13 mouse cellular contexts compared by ENCODE assay signal in the genomic region with DNA sequence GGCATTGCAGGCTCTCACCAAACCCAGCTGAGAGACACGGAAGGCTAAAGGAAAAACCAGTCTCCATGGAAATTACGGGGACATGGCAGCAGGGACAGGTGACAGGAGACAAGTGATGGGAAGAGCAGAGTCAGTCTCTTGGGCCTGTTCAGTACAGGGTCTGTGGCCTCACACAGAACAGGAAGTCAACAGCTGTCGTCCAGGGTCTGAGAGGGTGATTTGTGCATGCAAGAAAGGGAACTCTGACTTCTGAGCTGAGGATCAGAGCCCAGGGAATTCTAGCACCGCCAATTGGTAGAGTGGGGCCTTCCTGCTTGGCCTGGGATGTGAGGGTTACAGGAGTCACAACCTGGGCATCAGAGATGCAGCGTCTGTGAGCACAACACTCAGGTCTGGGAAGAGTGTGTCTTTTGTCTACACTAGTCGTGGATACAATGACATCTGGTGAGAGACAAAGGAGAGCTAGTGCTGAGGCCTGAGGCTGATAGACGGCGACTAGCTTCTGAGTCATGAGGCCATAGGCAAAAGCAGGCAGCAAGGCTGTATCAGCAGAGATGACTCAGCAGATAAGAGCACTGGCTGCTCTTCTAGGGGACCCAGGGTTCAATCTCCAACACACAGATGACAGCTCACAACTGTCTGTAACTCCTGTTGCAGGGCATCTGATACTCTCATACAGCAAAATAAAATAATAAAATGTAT. TPM values are rescaled to one million over a fixed set of nuclear protein-coding genes. Genes with fewer than 3 reads are reported as not detected.
DNase-seq lines count a peak whose midpoint lies in the region; ATAC-seq and TF ChIP-seq lines count a peak whose summit lies in the region.
"Had no signal": no experiment of that assay in that cellular context is flagged by ENCODE, and none has a peak within 500 bp of the region (broad histone marks: within the 10 kb centered on the region; RNA-seq: fewer than 3 reads in every experiment).

No protein-coding gene starts in this region.

- H3K36me3 ChIP-seq in CH12.LX (replicated peaks in 1 of 2; ENCODE audit: control insufficient read depth in 1 of 2, insufficient read depth in 1 of 2, low read length in 1 of 2) (peaks cover 44 to 87% of the 10 kb centered on the region in 2 experiments), G1E (replicated peaks) (peaks cover 86% of the 10 kb centered on the region)
- peaks cover 42% of the 10 kb centered on the region for H3K36me3 ChIP-seq in liver, embryonic 15.5 days (replicated peaks)
- peaks cover 61% of the 10 kb centered on the region for H3K36me3 ChIP-seq in kidney, embryonic 15.5 days
- H3K36me3 ChIP-seq in kidney, embryonic 14.5 days (ENCODE audit: control insufficient read depth, insufficient read depth, low read length) = peaks cover 37% of the 10 kb centered on the region

- no peak overlapping the region for H3K9ac ChIP-seq in CH12.LX (ENCODE audit: insufficient read depth, low read depth)
- no peak overlapping the region for H3K9ac ChIP-seq in liver, embryonic 15.5 days
- no peak overlapping the region for H3K9ac ChIP-seq in kidney, embryonic 15.5 days
- no peak overlapping the region for H3K9ac ChIP-seq in kidney, embryonic 14.5 days (ENCODE audit: low read depth, low read length)
- H3K9ac ChIP-seq: forebrain, embryonic 13.5 days had no signal

- H3K9me3 ChIP-seq in CH12.LX (replicated peaks; ENCODE audit: low read length) (no peaks in the 10 kb centered on the region), G1E (replicated peaks) (no peaks in the 10 kb centered on the region)
- no peaks in the 10 kb centered on the region for H3K9me3 ChIP-seq in liver, embryonic 15.5 days (replicated peaks)
- H3K9me3 ChIP-seq in kidney, embryonic 15.5 days (replicated peaks) = no peaks in the 10 kb centered on the region
- H3K9me3 ChIP-seq in kidney, embryonic 14.5 days (ENCODE audit: control insufficient read depth, low read length) = no peaks in the 10 kb centered on the region
- H3K9me3 ChIP-seq: forebrain, embryonic 13.5 days had no signal

- no peak overlapping the region for H3K4me2 ChIP-seq in CH12.LX (ENCODE audit: insufficient read depth, low read depth, poor library complexity, severe bottlenecking)
- H3K4me2 ChIP-seq in liver, embryonic 15.5 days = peak overlapping the region; percentile 1; the same call in 1 of the 2 replicates
- H3K4me2 ChIP-seq in kidney, embryonic 15.5 days = no peak overlapping the region
- no peak overlapping the region for H3K4me2 ChIP-seq in kidney, embryonic 14.5 days (replicated peaks; ENCODE audit: low read depth, low read length)
- H3K4me2 ChIP-seq: forebrain, embryonic 13.5 days had no signal

- dilution Hi-C loops in CH12.LX (cut with MboI; ENCODE audit: extremely low pct_ligation_motif_present, extremely low pct_unique_long_range_greater_than_20kb, low sequenced_read_pairs) = no loop called here

- TF ChIP-seq EP300 in CH12.LX (IDR thresholded peaks at IDR 0.05; ENCODE audit: low read length) = no peak

- H3K27ac ChIP-seq in CH12.LX (ENCODE audit: insufficient read depth, low read depth) = peak overlapping the region; percentile 57
- peak overlapping the region; percentile 64 for H3K27ac ChIP-seq in liver, embryonic 15.5 days (replicated peaks)
- H3K27ac ChIP-seq in kidney, embryonic 15.5 days = no peak overlapping the region
- H3K27ac ChIP-seq in kidney, embryonic 14.5 days (ENCODE audit: low read depth, low read length) = no peak overlapping the region
- H3K27ac ChIP-seq: forebrain, embryonic 13.5 days; hindbrain, postnatal 0 days; layer of hippocampus, adult 2 months had no signal

- no peak for TF ChIP-seq POLR2A in CH12.LX (IDR thresholded peaks at IDR 0.05; ENCODE audit: low read depth, low read length)

- ATAC-seq in G1E (ENCODE audit: extremely low read depth, insufficient number of reproducible peaks, low FRiP score, poor library complexity, severe bottlenecking) = peak; percentile 91
- ATAC-seq in liver, embryonic 15.5 days (ENCODE audit: insufficient read depth) = peak; percentile 72
- ATAC-seq in kidney, embryonic 15.5 days (replicated peaks; ENCODE audit: low FRiP score) = no peak
- ATAC-seq in kidney, embryonic 14.5 days (ENCODE audit: low FRiP score, low TSS enrichment) = no peak
- ATAC-seq: forebrain, embryonic 13.5 days; hindbrain, postnatal 0 days had no signal

- TF ChIP-seq RAD21 in CH12.LX (IDR thresholded peaks at IDR 0.05; ENCODE audit: low read depth, low read length) = no peak

- DNase-seq in CH12.LX (ENCODE audit: extremely low read depth) (peak; percentile 45), G1E (ENCODE audit: low spot score) (peak; percentile 54)
- DNase-seq in c-Kit-positive CD71-positive TER-119-positive erythroid progenitor cells, embryonic 14.5 days (ENCODE audit: low spot score) = peak; percentile 57
- no peak for DNase-seq in spleen, adult 18-20 months
- DNase-seq: lung, postnatal 14 days; thymus, adult 18-20 months had no signal

- in situ Hi-C loops in CH12.LX (cut with MboI; ENCODE audit: low pct_ligation_motif_present, low pct_unique_long_range_greater_than_20kb, low sequenced_read_pairs) = no loop called here

- H3K4me3 ChIP-seq in CH12.LX (replicated peaks in 1 of 3; ENCODE audit: low read depth in 2 of 3, low read length in 2 of 3, poor library complexity in 1 of 3) = no peak overlapping the region
- peak overlapping the region; percentile 1; the same call in 1 of the 2 replicates for H3K4me3 ChIP-seq in G1E (ENCODE audit: low read depth, low read length)
- no peak overlapping the region for H3K4me3 ChIP-seq in liver, embryonic 15.5 days (replicated peaks)
- no peak overlapping the region for H3K4me3 ChIP-seq in kidney, embryonic 15.5 days (replicated peaks)
- H3K4me3 ChIP-seq in kidney, embryonic 14.5 days (ENCODE audit: low read length) = no peak overlapping the region
- H3K4me3 ChIP-seq: forebrain, embryonic 13.5 days; layer of hippocampus, adult 2 months had no signal

- 28% methylated on average over 8 of the region's 8 CpGs for whole genome bisulfite sequencing in liver, embryonic 15.5 days (ENCODE audit: insufficient replicate concordance)
- 51% methylated on average over 8 of the region's 8 CpGs for WGBS in kidney, embryonic 15.5 days
- 48% methylated on average over 8 of the region's 8 CpGs for WGBS in kidney, embryonic 14.5 days

- H3K79me2 ChIP-seq in CH12.LX (replicated peaks; ENCODE audit: control insufficient read depth, extremely low read depth, insufficient read depth, poor library complexity, severe bottlenecking) = no peaks in the 10 kb centered on the region

- H3K27me3 ChIP-seq in CH12.LX (replicated peaks) = no peaks in the 10 kb centered on the region
- H3K27me3 ChIP-seq in G1E (ENCODE audit: insufficient read depth, low read length) = no peaks in the 10 kb centered on the region
- no peaks in the 10 kb centered on the region for H3K27me3 ChIP-seq in liver, embryonic 15.5 days
- no peaks in the 10 kb centered on the region for H3K27me3 ChIP-seq in kidney, embryonic 15.5 days
- H3K27me3 ChIP-seq in kidney, embryonic 14.5 days (ENCODE audit: control insufficient read depth, insufficient read depth, low read length) = no peaks in the 10 kb centered on the region
- H3K27me3 ChIP-seq: forebrain, embryonic 13.5 days had no signal

- H3K4me1 ChIP-seq in CH12.LX (ENCODE audit: control insufficient read depth in 1 of 2, insufficient read depth in 2 of 2) (peaks cover 5 to 28% of the 10 kb centered on the region in 2 experiments), G1E (ENCODE audit: insufficient read depth, low read depth, low read length) (peaks cover 61% of the 10 kb centered on the region)
- H3K4me1 ChIP-seq in liver, embryonic 15.5 days (replicated peaks) = peaks cover 32% of the 10 kb centered on the region
- no peaks in the 10 kb centered on the region for H3K4me1 ChIP-seq in kidney, embryonic 15.5 days
- 0 out of 2 replicates have a peak, but pooled peaks cover under 1% of the 10 kb centered on the region for H3K4me1 ChIP-seq in kidney, embryonic 14.5 days (ENCODE audit: control insufficient read depth, insufficient read depth, low read length)
- H3K4me1 ChIP-seq: forebrain, embryonic 13.5 days had no signal

- no peak for TF ChIP-seq CTCF in CH12.LX (conservative IDR thresholded peaks at IDR 0.05 in 1 of 2, IDR thresholded peaks at IDR 0.05 in 1 of 2; ENCODE audit: low read depth in 2 of 2, low read length in 2 of 2)
- TF ChIP-seq CTCF in G1E (IDR thresholded peaks at IDR 0.05; ENCODE audit: low read depth, low read length) = no peak

TF ChIP-seq in CH12.LX, 34 proteins besides CTCF, POLR2A, EP300 and RAD21:
- TF ChIP-seq MAFK (IDR thresholded peaks at IDR 0.05; ENCODE audit: insufficient replicate concordance, low read length) (peak; percentile 78), ZNF384 (IDR thresholded peaks at IDR 0.05; ENCODE audit: low read depth, low read length) (no peak)

RNA-seq across cellular contexts. Expression of a gene that starts 21.7 kb away (rescaled TPM):
- total RNA-seq in CH12.LX (2012; rRNA removed) (not detected in 2 replicates), CH12.LX (2014; rRNA removed) (not detected in 2 replicates), G1E (2014; fragmentation: Nextera tagmentation) (not detected in 2 replicates), G1E (2017) (not detected in 2 replicates)
- polyA plus RNA-seq in CH12.LX (2012; ENCODE audit: insufficient read length, low read depth) (0.10 TPM in 1 of 2 replicates, not detected in the other), G1E (2012) (not detected in 2 replicates)
- 0.79 and 1.2 TPM in 2 replicates for polyA plus RNA-seq in liver, embryonic 15.5 days (2015; fragmentation: Nextera tagmentation; extraction: Ambion mirVana)
- 0.88 and 1.1 TPM in 2 replicates for polyA plus RNA-seq in kidney, embryonic 15.5 days (2015; fragmentation: Nextera tagmentation; extraction: Ambion mirVana)
- 0.46 and 0.53 TPM in 2 replicates for polyA plus RNA-seq in kidney, embryonic 14.5 days (2014; fragmentation: Nextera tagmentation; extraction: Ambion mirVana)
- total RNA-seq: hindbrain, postnatal 0 days; left cerebral cortex, postnatal 36 days had no signal
- polyA plus RNA-seq: forebrain, embryonic 13.5 days had no signal

RNA-seq across cellular contexts. Expression of a gene that starts 55.5 kb away (rescaled TPM):
- total RNA-seq in CH12.LX (2012; rRNA removed) (53.7 and 55.5 TPM in 2 replicates), CH12.LX (2014; rRNA removed) (70.5 and 75.2 TPM in 2 replicates), G1E (2014; fragmentation: Nextera tagmentation) (152 and 153 TPM in 2 replicates), G1E (2017) (126 and 135 TPM in 2 replicates)
- polyA plus RNA-seq in CH12.LX (2012; ENCODE audit: insufficient read length, low read depth) (87.0 and 89.8 TPM in 2 replicates), G1E (2012) (44.0 and 49.1 TPM in 2 replicates)
- polyA plus RNA-seq in liver, embryonic 15.5 days (2015; fragmentation: Nextera tagmentation; extraction: Ambion mirVana) = 27.9 and 28.0 TPM in 2 replicates
- 87.3 and 87.9 TPM in 2 replicates for polyA plus RNA-seq in kidney, embryonic 15.5 days (2015; fragmentation: Nextera tagmentation; extraction: Ambion mirVana)
- 58.6 and 103 TPM in 2 replicates for polyA plus RNA-seq in kidney, embryonic 14.5 days (2014; fragmentation: Nextera tagmentation; extraction: Ambion mirVana)

Comparison
In these comparisons a context has a peak if more than half of its experiments do, and no peak if none do; other contexts are left out.
1. DNase-seq: peak in CH12.LX (single experiment), G1E (single experiment) and c-Kit-positive CD71-positive TER-119-positive erythroid progenitor cells, embryonic 14.5 days (single experiment); none in spleen, adult 18-20 months (0 of 2).
2. H3K27ac ChIP-seq: peak in CH12.LX (single experiment) and liver, embryonic 15.5 days (single experiment); none in kidney, embryonic 15.5 days (single experiment) and kidney, embryonic 14.5 days (single experiment).
3. ATAC-seq: peak in G1E (single experiment) and liver, embryonic 15.5 days (single experiment); none in kidney, embryonic 15.5 days (single experiment) and kidney, embryonic 14.5 days (single experiment).